Mouse (Mus musculus) forebrain, embryonic 11.5 days (tissue): ENCODE measurements around the gene H2al2c. TPM values are rescaled to one million over a fixed set of nuclear protein-coding genes. Genes with fewer than 3 reads are reported as not detected.
"Not testable (repeated sequence)": the region's sequence is repeated elsewhere in the genome, so short reads cannot be mapped to it uniquely, and the experiment has no call there.

ENCODE experiments used
- ATAC-seq: fragments of 200-750 bp; cut with Nextera tagmentation; replicated peaks from 2 replicates; pipeline ENCODE4 v1.8.0; 2017; ENCODE audit warnings: moderate TSS enrichment; ENCODE audit not compliant: low FRiP score
- DNase-seq: peaks from one replicate; pipeline ENCODE4 v3.0.0-alpha.2; 2017; ENCODE audit warnings: low spot score
- H3K27ac ChIP-seq: fragments of 300-500 bp; sonication (generic); 2 replicates; pipeline ENCODE4 v1.5.1; 2014; ENCODE audit warnings: low read depth, low read length
- H3K27me3 ChIP-seq: fragments of 300-500 bp; sonication (generic); 2 replicates; pipeline ENCODE4 v1.6.1; 2014; ENCODE audit warnings: mild to moderate bottlenecking, low read length, mixed read lengths; ENCODE audit not compliant: control insufficient read depth, insufficient read depth
- H3K36me3 ChIP-seq: fragments of 300-500 bp; sonication (generic); 2 replicates; pipeline ENCODE4 v1.6.1; 2014; ENCODE audit warnings: mild to moderate bottlenecking, low read length, moderate library complexity, mixed read lengths; ENCODE audit not compliant: control insufficient read depth, insufficient read depth
- H3K4me1 ChIP-seq: fragments of 300-500 bp; sonication (generic); replicated peaks from 2 replicates; pipeline ENCODE4 v1.6.1; 2014; ENCODE audit warnings: low read length, mixed read lengths; ENCODE audit not compliant: control insufficient read depth, insufficient read depth
- H3K4me2 ChIP-seq: fragments of 300-500 bp; sonication (generic); 2 replicates; pipeline ENCODE4 v1.6.1; 2014; ENCODE audit warnings: low read depth, mild to moderate bottlenecking, low read length, moderate library complexity, mixed read lengths; ENCODE audit not compliant: severe bottlenecking
- H3K4me3 ChIP-seq: fragments of 300-500 bp; sonication (generic); 2 replicates; pipeline ENCODE4 v1.5.1; 2014; ENCODE audit warnings: low read depth, low read length
- H3K9ac ChIP-seq: fragments of 300-500 bp; sonication (generic); 2 replicates; pipeline ENCODE4 v1.6.1; 2014; ENCODE audit warnings: low read length
- H3K9me3 ChIP-seq: fragments of 300-500 bp; sonication (generic); 2 replicates; pipeline ENCODE4 v1.6.1; 2016; ENCODE audit warnings: low read length, mixed read lengths; ENCODE audit not compliant: control insufficient read depth
- WGBS: fragments of 180-500 bp; shearing (Covaris S2); extraction: QIAGEN DNeasy Blood & Tissue Kit; methylation state at CpG from one replicate; pipeline ENCODE4 v1.1.7; 2014; 5-methylcytosine and 5-hydroxymethylcytosine counted together
- polyA plus RNA-seq: library from polyadenylated mRNA; unstranded; fragments of >200 nt; fragmentation: Nextera tagmentation; extraction: Ambion mirVana; gene quantifications from 2 replicates; pipeline ENCODE4 v1.2.1, GENCODE M21; 2014

H2al2c gene
- polyA plus RNA-seq = not detected in 2 replicates

DNA sequence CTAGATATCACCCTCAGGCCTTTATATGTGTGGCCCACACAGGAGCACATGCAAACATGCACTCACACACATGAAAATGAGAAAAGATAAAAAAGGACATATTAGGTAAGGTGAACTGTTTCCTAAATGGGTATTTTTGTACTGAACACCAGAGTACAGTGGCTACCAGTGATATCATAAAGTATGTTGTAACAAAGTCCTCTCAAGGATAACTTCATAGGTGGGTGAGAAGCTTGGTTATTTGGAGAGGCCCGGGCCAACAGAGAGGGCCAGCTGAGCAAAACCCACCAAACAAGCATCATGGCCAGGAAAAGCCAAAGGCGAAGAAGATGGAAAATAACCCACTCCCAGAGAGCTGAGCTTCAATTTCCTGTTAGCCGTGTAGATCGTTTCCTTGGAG, at the start of gene H2al2c:
Gene H2al2c, plus strand, starts transcription at position 301 of the 400 bp plus-strand sequence.
- not testable (repeated sequence) for H3K36me3 ChIP-seq, ATAC-seq, H3K27me3 ChIP-seq, H3K27ac ChIP-seq, DNase-seq, H3K4me1 ChIP-seq, H3K9me3 ChIP-seq, H3K4me2 ChIP-seq, H3K4me3 ChIP-seq, H3K9ac ChIP-seq
- WGBS = no CpG with 5 or more reads among the region's 4 CpGs

Other genes starting within 250 kb of the H2al2c start
- not detected in 2 replicates for gene Sry, start 64.6 kb downstream of the H2al2c start, polyA plus RNA-seq
- gene H2al2b, start 121.6 kb downstream of the H2al2c start, polyA plus RNA-seq = not detected in 2 replicates
- gene Gm4064, start 197.1 kb downstream of the H2al2c start, polyA plus RNA-seq = not detected in 2 replicates
- not detected in 2 replicates for gene Rbmy, start 231.6 kb downstream of the H2al2c start, polyA plus RNA-seq
- not detected in 2 replicates for gene Gm10256, start 231.6 kb downstream of the H2al2c start, polyA plus RNA-seq